Mouse (Mus musculus): ENCODE measurements at regions not wholly inside any gene's neighbourhood (a gene's known extent, or its start where the extent isn't known, plus 50 kb on each side); places are given as distances from the start of the nearest gene placed in this dataset.
A peak's percentile ranks its signal among the peaks of the same experiment; 100 is the strongest.

- no peak for DNase-seq (ENCODE audit: extremely low spot score in 1 of 2, low spot score in 1 of 2)
Measured at GRCm38 (mm10) chr1:4671237-4672019, 136.3 kb upstream of the Gm37988 start.

- no peak for DNase-seq (ENCODE audit: extremely low spot score in 1 of 2, low spot score in 1 of 2)
Measured at GRCm38 (mm10) chr1:4672344-4672743, 135.3 kb upstream of the Gm37988 start.

DNA sequence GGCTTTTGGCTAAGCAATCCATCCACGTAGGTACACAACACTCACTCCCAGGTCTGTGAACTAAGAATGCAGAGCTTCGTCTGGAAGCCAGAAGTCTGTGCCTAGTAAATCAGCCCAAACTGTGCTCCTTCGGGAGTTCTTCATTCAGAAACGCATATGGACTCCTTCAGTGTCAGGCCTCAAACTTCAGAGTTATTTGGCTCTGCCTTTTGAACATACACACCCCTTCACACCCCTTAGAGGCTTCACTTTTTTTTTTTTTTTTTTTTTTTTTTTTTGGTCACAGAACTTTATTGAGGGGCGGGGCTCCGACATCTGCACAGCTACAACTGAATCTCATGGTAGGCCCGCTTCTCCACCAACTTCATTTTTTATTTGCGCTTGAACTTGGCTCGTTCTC, 120.1 kb upstream of the Gm37988 start:
- DNase-seq (ENCODE audit: extremely low spot score in 1 of 2, low spot score in 1 of 2) = no peak

- no peak for DNase-seq (ENCODE audit: extremely low spot score in 1 of 2, low spot score in 1 of 2)
Measured at GRCm38 (mm10) chr1:4689096-4689495, 118.6 kb upstream of the Gm37988 start.

GRCm38 (mm10) chr1:4703316-4703715, 104.4 kb upstream of the Gm37988 start:
- DNase-seq (ENCODE audit: extremely low spot score in 1 of 2, low spot score in 1 of 2) = peak; percentile 1 to 15

- DNase-seq (ENCODE audit: extremely low spot score in 1 of 2, low spot score in 1 of 2) = no peak
Measured at GRCm38 (mm10) chr1:4706171-4706570, 101.5 kb upstream of the Gm37988 start.

DNA sequence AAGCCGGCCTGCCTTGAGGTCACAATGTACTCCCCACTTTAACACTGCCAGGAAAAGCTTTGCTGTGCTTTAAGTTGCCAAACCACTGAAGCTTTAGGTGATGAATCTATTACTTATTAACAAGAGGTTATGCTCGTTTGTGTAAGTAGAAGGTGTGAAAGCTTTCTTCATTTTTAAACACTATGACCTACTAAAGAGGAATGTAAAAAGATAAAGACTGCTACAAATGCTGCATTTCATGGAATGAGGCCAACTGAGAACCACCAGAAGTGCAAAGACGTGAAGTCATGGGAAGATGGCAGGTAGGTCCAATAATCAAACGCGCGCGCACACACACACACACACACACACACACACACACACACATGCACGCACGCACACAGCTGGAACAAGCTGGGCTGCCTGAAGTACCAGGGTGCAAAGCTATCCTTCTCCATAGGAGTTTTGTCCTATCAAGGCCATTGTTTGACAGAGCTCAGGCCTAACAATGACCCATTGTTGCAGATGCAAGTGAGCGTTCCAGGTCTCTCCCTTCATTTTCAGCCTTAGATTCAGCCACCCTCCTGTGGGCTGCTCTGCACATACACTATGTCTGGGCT, 85.3 kb upstream of the Gm37988 start:
- DNase-seq (ENCODE audit: extremely low spot score in 1 of 2, low spot score in 1 of 2) = peak in 1 of 2 experiments; percentile 6
